Mouse (Mus musculus): ENCODE data around the gene Katnbl1. TPM values are rescaled to one million over a fixed set of nuclear protein-coding genes. Genes with fewer than 3 reads are reported as not detected.
A peak's percentile ranks its signal among the peaks of the same experiment; 100 is the strongest.
"Not testable (repeated sequence)": the region's sequence is repeated elsewhere in the genome, so short reads cannot be mapped to it uniquely, and the experiment has no call there.

The Katnbl1 gene
- total and polyA plus RNA-seq, 2 experiments = 0.93 to 4.2 TPM

DNA sequence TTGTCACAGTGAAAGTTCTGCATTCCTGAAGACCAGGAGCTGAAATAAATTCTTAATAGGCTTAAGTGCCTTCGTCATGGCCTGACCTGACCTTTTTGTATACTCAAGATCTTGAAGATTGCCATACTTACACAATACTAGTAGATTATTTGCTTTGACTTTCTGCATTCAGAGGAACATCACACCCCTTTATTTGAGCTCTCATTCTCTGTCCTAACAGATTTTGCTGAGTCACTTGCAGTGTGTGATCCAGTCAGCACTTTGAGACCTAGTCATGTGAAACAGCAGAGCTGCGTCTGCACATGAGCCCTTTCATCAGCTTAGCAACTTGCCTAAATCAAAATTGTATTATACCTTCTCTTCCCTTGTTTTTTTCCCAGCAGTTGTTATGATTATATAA is 54.3 kb downstream of the Katnbl1 start:
- no peaks in the 10 kb centered on the region for H3K36me3 ChIP-seq (ENCODE audit: control insufficient read depth, insufficient read depth, low read length)
- TF ChIP-seq CTCF (IDR thresholded peaks at IDR 0.05; ENCODE audit: low read depth, low read length) (no peak), POLR2A (IDR thresholded peaks at IDR 0.05; ENCODE audit: extremely low read depth, insufficient read depth, low read length) (no peak)
- H3K4me1 ChIP-seq (ENCODE audit: control insufficient read depth, insufficient read depth, low read length) = no peaks in the 10 kb centered on the region
- no peaks in the 10 kb centered on the region for H3K79me2 ChIP-seq (ENCODE audit: control insufficient read depth, insufficient read depth, low read length)
- H3K9ac ChIP-seq (ENCODE audit: low read depth, low read length) = no peak overlapping the region
- WGBS = 16% methylated on average over 2 of the region's 2 CpGs
- H3K27me3 ChIP-seq (ENCODE audit: control insufficient read depth, insufficient read depth, low read length) = no peaks in the 10 kb centered on the region
- DNase-seq (ENCODE audit: extremely low read depth, low read depth, low spot score) = peak; percentile 54
- no peak overlapping the region for H3K27ac ChIP-seq (replicated peaks; ENCODE audit: insufficient read depth, low read depth, low read length)
- H3K4me3 ChIP-seq (ENCODE audit: insufficient read depth, low read depth, low read length) = no peak overlapping the region

DNA sequence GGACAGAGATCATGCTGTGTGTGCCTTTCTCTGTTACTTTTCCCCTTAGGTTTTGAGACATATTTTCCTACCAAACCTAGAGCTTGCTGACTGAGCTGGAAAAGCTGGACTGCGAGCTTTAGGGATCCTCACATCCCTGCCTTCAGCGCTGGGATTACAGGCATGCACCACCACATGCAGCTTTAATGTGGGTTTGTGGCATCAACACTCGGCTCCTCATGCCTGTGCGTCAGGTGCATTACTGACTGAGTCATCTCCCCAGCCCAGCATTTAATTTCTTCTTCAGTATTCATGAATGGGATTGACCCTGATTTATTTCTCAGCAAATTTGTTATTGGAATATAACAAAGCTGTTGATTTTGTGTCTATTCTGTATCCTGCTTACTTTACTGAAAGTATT is 57.3 kb downstream of the Katnbl1 start:
- Histone ChIP-seq H3K27ac (replicated peaks; ENCODE audit: insufficient read depth, low read depth, low read length) (no peak overlapping the region), H3K27me3 (ENCODE audit: control insufficient read depth, insufficient read depth, low read length) (no peaks in the 10 kb centered on the region), H3K4me1 (ENCODE audit: control insufficient read depth, insufficient read depth, low read length) (no peaks in the 10 kb centered on the region), H3K4me3 (ENCODE audit: insufficient read depth, low read depth, low read length) (no peak overlapping the region), H3K36me3 (ENCODE audit: control insufficient read depth, insufficient read depth, low read length) (no peaks in the 10 kb centered on the region), H3K79me2 (ENCODE audit: control insufficient read depth, insufficient read depth, low read length) (no peaks in the 10 kb centered on the region), H3K9ac (ENCODE audit: low read depth, low read length) (no peak overlapping the region)
- TF ChIP-seq POLR2A (IDR thresholded peaks at IDR 0.05; ENCODE audit: extremely low read depth, insufficient read depth, low read length) (no peak), CTCF (IDR thresholded peaks at IDR 0.05; ENCODE audit: low read depth, low read length) (no peak)
- WGBS = 78% methylated on average over 4 of the region's 4 CpGs
- DNase-seq (ENCODE audit: extremely low read depth, low read depth, low spot score) = no peak

DNA sequence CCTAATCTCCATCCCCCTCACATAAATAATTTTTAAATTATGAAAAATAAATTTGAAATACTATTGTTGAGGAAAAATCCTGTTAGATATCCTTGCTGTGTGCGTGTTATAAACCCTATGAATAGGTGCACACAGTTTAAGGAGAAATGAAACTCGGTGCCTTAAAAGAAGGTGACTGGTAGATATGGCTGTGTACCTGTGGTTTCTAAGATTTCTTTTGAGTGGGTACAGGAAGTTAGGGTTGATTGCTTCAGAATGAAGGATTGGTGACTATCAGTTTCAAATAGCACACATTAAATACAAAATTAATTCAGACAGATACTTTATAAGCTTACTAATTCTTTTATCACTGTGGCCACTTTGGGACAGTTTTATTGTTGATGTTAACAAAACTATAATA is 58.6 kb downstream of the Katnbl1 start:
- no peaks in the 10 kb centered on the region for H3K27me3 ChIP-seq (ENCODE audit: control insufficient read depth, insufficient read depth, low read length)
- WGBS = 87% methylated on average over 2 of the region's 2 CpGs
- no peak for TF ChIP-seq POLR2A (IDR thresholded peaks at IDR 0.05; ENCODE audit: extremely low read depth, insufficient read depth, low read length)
- no peak for TF ChIP-seq CTCF (IDR thresholded peaks at IDR 0.05; ENCODE audit: low read depth, low read length)
- H3K36me3 ChIP-seq (ENCODE audit: control insufficient read depth, insufficient read depth, low read length) = no peaks in the 10 kb centered on the region
- H3K4me1 ChIP-seq (ENCODE audit: control insufficient read depth, insufficient read depth, low read length) = no peaks in the 10 kb centered on the region
- no peak for DNase-seq (ENCODE audit: extremely low read depth, low read depth, low spot score)
- H3K4me3 ChIP-seq (ENCODE audit: insufficient read depth, low read depth, low read length) = no peak overlapping the region
- no peaks in the 10 kb centered on the region for H3K79me2 ChIP-seq (ENCODE audit: control insufficient read depth, insufficient read depth, low read length)
- no peak overlapping the region for H3K9ac ChIP-seq (ENCODE audit: low read depth, low read length)
- no peak overlapping the region for H3K27ac ChIP-seq (replicated peaks; ENCODE audit: insufficient read depth, low read depth, low read length)

DNA sequence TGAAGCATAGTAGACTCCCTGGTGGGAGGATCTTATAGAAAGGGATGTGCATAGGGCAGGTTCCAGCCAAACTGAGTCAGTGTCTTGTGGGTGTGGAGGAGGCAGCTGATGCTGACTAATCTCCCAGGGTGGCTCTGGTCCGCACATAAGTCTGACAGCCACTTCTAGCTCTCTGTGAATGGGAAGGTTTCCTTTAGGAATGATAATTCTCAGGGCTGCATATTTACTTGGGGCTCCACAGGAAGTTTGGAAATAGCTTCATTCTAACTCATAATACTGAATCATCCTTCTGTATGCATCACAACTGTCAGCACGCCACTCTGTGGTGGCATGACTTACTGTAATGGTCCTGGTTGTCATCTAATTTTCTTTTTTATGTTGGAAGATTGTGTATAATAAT is 64.5 kb downstream of the Katnbl1 start:
- DNase-seq (ENCODE audit: extremely low read depth, low read depth, low spot score) = no peak
- no peaks in the 10 kb centered on the region for H3K36me3 ChIP-seq (ENCODE audit: control insufficient read depth, insufficient read depth, low read length)
- peaks cover 3% of the 10 kb centered on the region; the same call in 1 of the 2 replicates for H3K4me1 ChIP-seq (ENCODE audit: control insufficient read depth, insufficient read depth, low read length)
- no peak overlapping the region for H3K27ac ChIP-seq (replicated peaks; ENCODE audit: insufficient read depth, low read depth, low read length)
- TF ChIP-seq POLR2A (IDR thresholded peaks at IDR 0.05; ENCODE audit: extremely low read depth, insufficient read depth, low read length) (no peak), CTCF (IDR thresholded peaks at IDR 0.05; ENCODE audit: low read depth, low read length) (no peak)
- H3K79me2 ChIP-seq (ENCODE audit: control insufficient read depth, insufficient read depth, low read length) = no peaks in the 10 kb centered on the region
- H3K9ac ChIP-seq (ENCODE audit: low read depth, low read length) = no peak overlapping the region
- 61% methylated on average over 2 of the region's 2 CpGs for WGBS
- no peaks in the 10 kb centered on the region for H3K27me3 ChIP-seq (ENCODE audit: control insufficient read depth, insufficient read depth, low read length)
- no peak overlapping the region for H3K4me3 ChIP-seq (ENCODE audit: insufficient read depth, low read depth, low read length)

DNA sequence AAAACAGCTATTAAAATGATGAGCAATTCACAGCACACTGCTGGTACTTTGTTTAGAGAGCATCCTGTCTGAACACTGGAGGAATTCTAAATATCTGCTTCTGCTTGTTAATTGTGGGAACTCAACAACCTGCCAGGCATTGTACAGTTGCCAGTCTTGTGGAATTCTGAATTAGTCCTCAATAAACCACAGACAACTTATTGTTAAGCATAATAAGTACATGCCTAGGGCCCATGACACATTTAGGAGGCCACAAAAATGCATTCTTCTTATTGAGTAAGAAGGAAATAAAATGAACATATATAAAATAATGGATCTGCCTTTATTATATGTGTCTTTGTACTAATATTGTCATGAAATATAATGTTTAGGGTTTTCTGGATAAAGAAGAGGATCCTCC is 66.5 kb downstream of the Katnbl1 start:
- TF ChIP-seq CTCF (IDR thresholded peaks at IDR 0.05; ENCODE audit: low read depth, low read length) (no peak), POLR2A (IDR thresholded peaks at IDR 0.05; ENCODE audit: extremely low read depth, insufficient read depth, low read length) (no peak)
- Histone ChIP-seq H3K79me2 (ENCODE audit: control insufficient read depth, insufficient read depth, low read length) (no peaks in the 10 kb centered on the region), H3K27ac (replicated peaks; ENCODE audit: insufficient read depth, low read depth, low read length) (no peak overlapping the region), H3K36me3 (ENCODE audit: control insufficient read depth, insufficient read depth, low read length) (no peaks in the 10 kb centered on the region), H3K27me3 (ENCODE audit: control insufficient read depth, insufficient read depth, low read length) (no peaks in the 10 kb centered on the region), H3K4me1 (ENCODE audit: control insufficient read depth, insufficient read depth, low read length) (peaks cover 3% of the 10 kb centered on the region; the same call in 1 of the 2 replicates), H3K4me3 (ENCODE audit: insufficient read depth, low read depth, low read length) (no peak overlapping the region), H3K9ac (ENCODE audit: low read depth, low read length) (no peak overlapping the region)
- no peak for DNase-seq (ENCODE audit: extremely low read depth, low read depth, low spot score)

DNA sequence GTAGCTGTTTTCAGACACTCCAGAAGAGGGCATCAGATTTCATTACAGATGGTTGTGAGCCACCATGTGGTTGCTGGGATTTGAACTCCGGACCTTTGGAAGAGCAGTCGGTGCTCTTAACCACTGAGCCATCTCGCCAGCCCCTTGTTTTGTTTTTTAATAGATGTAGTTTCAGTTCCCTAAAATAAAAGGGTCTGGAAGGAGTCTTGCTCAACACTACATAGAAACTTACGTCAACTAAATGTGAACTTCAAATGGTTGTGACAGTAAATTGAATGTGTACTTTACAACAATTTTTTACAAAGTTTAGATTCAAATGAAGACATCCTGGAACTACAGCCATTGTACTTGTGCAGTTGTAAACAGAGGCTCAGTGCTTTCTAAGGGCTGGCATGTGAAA is 69.0 kb downstream of the Katnbl1 start:
- H3K27me3 ChIP-seq (ENCODE audit: control insufficient read depth, insufficient read depth, low read length); H3K4me1 ChIP-seq (ENCODE audit: control insufficient read depth, insufficient read depth, low read length); DNase-seq (ENCODE audit: extremely low read depth, low read depth, low spot score); H3K36me3 ChIP-seq (ENCODE audit: control insufficient read depth, insufficient read depth, low read length); H3K4me3 ChIP-seq (ENCODE audit: insufficient read depth, low read depth, low read length); H3K9ac ChIP-seq (ENCODE audit: low read depth, low read length); H3K27ac ChIP-seq (replicated peaks; ENCODE audit: insufficient read depth, low read depth, low read length); H3K79me2 ChIP-seq (ENCODE audit: control insufficient read depth, insufficient read depth, low read length): not testable (repeated sequence)
- WGBS = 75% methylated on average over 4 of the region's 4 CpGs

Data from liver, adult 2 months (tissue).